Mouse (Mus musculus): ENCODE data around the gene Wtap.

- TF ChIP-seq CTCF (IDR thresholded peaks at IDR 0.05; ENCODE audit: extremely low read depth, insufficient read length, insufficient replicate concordance, low read depth, low read length) (no peak), POLR2A (IDR thresholded peaks at IDR 0.05; ENCODE audit: low read depth, low read length) (peak; percentile 30; the same call in 1 of the 2 replicates)
Observed at GRCm38 (mm10) chr17:12991635-12992358, 2.2 kb downstream of the Wtap start.

Data from small intestine, adult 2 months (tissue).